Mouse (Mus musculus) kidney, adult 2 months (tissue): ENCODE results near the gene Krtap16-3. TPM values are rescaled to one million over a fixed set of nuclear protein-coding genes. Genes with fewer than 3 reads are reported as not detected.

ENCODE experiments used
- DNase-seq: peaks from one replicate; pipeline ENCODE4 v3.0.0; 2021
- H3K27ac ChIP-seq: fragments of 200-500 bp; 2 replicates; pipeline ENCODE4 v1.5.1; 2012; ENCODE audit warnings: low read depth, low read length, control low read depth, inconsistent platforms; ENCODE audit not compliant: insufficient read depth
- H3K27me3 ChIP-seq: fragments of 200-500 bp; replicated peaks from 2 replicates; pipeline ENCODE4 v1.6.1; 2012; ENCODE audit warnings: mild to moderate bottlenecking, moderate library complexity, low read length, inconsistent platforms; ENCODE audit not compliant: control insufficient read depth, insufficient read depth
- H3K36me3 ChIP-seq: fragments of 200-500 bp; 2 replicates; pipeline ENCODE4 v1.6.1; 2012; ENCODE audit warnings: mild to moderate bottlenecking, moderate library complexity, low read length, inconsistent platforms; ENCODE audit not compliant: control insufficient read depth, insufficient read depth
- H3K4me1 ChIP-seq: fragments of 200-500 bp; 2 replicates; pipeline ENCODE4 v1.6.1; 2011; ENCODE audit warnings: low read length; ENCODE audit not compliant: control insufficient read depth, insufficient read depth
- H3K4me3 ChIP-seq: fragments of 200-500 bp; 2 replicates; pipeline ENCODE4 v1.5.1; 2011; ENCODE audit warnings: mild to moderate bottlenecking, low read depth, low read length, control low read depth; ENCODE audit not compliant: insufficient read depth
- CTCF ChIP-seq: fragments of 200-500 bp; conservative IDR thresholded peaks from 2 replicates; pipeline ENCODE4 v1.5.1; 2011; ENCODE audit warnings: low read depth, mild to moderate bottlenecking, control low read depth, low read length, moderate library complexity, mixed read lengths; ENCODE audit not compliant: insufficient read depth, insufficient read length
- POLR2A ChIP-seq: fragments of 200-500 bp; IDR thresholded peaks from one replicate; pipeline ENCODE4 v1.6.1; 2011; ENCODE audit warnings: low read depth, low read length, control low read depth
- WGBS: fragments of 180-500 bp; shearing (Covaris S2); methylation state at CpG from one replicate; pipeline ENCODE4 v1.1.7; 2018; 5-methylcytosine and 5-hydroxymethylcytosine counted together
- polyA plus RNA-seq: library from polyadenylated mRNA; depleted of rRNA; stranded (reverse); fragments of >200 nt; gene quantifications from 2 replicates; pipeline ENCODE4 v1.2.3, GENCODE M21; 2012; rRNA removed

The Krtap16-3 gene
- polyA plus RNA-seq: not detected in 2 replicates

DNA sequence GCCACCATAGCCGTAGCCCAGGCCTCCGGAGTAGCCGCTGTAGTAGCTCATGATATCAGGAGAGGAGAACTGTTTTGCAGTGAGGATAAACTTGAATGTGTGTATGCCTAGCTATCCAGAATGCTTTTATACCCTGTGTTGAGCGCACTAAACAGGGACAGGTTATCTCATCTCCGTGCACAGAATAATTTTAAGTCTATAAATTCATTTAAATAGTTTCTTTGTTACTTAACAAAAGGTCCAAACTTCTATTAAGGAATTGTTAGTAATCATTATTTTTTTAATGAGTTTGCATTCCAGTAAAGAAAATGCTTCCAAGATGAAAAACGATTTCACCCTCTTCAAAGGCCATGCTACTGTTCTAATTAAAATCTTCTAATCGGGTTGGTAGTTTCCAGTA is at the start of gene Krtap16-3:
TSS of gene Krtap16-3 (minus strand) at position 101 of the 400 bp plus-strand sequence.
- Histone ChIP-seq H3K4me1 (no peaks in the 10 kb centered on the region), H3K4me3 (no peak within 1 kb of the TSS), H3K36me3 (no peaks in the 10 kb centered on the region), H3K27me3 (no peaks in the 10 kb centered on the region), H3K27ac (no peak within 1 kb of the TSS)
- no peak for DNase-seq
- TF ChIP-seq POLR2A (no peak), CTCF (no peak)
- WGBS: 85% methylated on average over 7 of the region's 7 CpGs

DNA sequence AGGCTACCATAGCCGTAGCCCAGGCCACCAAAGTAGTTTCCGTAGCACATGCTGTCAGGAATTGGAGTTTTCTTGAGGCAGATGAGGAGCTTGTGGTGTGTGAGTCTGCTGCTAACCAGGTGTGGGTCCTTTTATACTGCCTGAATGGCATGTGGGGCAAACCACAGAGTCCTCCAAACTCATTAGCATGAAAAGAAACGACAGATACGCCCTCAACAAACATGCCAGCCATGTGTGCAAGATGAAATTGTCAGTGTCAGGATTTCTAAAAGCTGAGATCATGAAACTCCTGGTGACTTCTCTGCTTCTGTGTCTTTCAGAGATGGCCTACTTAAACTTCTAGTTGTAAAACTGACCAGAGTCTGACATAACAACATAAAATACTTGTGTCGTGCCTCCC is 48.0 kb upstream of the Krtap16-3 start, which contains the start of gene Krtap22-2:
TSS of gene Krtap22-2 (minus strand) at position 101 of the 400 bp plus-strand sequence.
- Histone ChIP-seq H3K27me3 (no peaks in the 10 kb centered on the region), H3K4me3 (no peak within 1 kb of the TSS), H3K4me1 (no peaks in the 10 kb centered on the region), H3K27ac (no peak within 1 kb of the TSS), H3K36me3 (no peaks in the 10 kb centered on the region)
- no peak for TF ChIP-seq CTCF
- no peak for DNase-seq
- WGBS: 74% methylated on average over 5 of the region's 5 CpGs

DNA sequence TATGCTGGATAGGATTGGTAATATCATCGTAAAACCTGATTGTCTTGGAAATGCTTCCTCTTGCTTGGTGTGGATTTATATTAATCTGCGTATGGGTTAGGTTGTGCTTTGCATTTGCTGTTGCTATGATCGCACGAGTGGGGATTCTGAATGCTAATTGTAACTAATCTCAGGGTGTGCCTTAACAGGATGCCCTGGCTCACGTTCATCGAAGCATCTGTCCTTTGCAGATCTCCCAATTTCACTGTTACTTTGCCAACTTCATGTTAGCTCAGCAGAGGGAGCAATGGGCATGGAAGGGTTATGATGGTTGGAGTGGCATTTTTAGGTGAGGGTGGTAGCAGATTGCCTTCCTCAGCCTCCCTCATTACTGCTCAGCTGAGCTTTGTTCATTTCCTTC is 21.6 kb downstream of the Krtap16-3 start:
- no peak for TF ChIP-seq CTCF
- no peak for TF ChIP-seq POLR2A
- H3K4me3 ChIP-seq: no peak overlapping the region
- no peaks in the 10 kb centered on the region for H3K4me1 ChIP-seq
- no peaks in the 10 kb centered on the region for H3K27me3 ChIP-seq
- 80% methylated on average over 6 of the region's 6 CpGs for WGBS
- no peak for DNase-seq
- no peak overlapping the region for H3K27ac ChIP-seq
- H3K36me3 ChIP-seq: no peaks in the 10 kb centered on the region

DNA sequence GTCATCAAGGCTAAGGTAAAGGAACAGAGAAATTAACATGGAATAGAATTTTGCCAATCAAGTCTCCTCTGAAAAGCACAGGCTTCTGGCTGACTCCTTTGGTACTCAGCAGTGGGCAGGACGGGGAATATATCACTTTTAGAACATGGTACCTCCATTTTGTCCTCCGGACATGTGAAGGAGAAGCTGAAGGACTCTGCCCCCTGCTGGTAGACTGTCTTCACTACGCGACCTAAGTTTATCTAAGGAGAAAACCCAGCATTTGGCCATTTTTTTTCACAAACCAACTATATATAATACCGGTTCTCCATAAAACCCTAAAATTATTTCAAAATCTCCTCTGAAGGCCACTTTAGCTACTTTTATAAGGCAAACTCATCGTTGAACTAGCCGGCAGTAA is 24.4 kb downstream of the Krtap16-3 start:
- no peak overlapping the region for H3K4me3 ChIP-seq
- no peaks in the 10 kb centered on the region for H3K36me3 ChIP-seq
- DNase-seq: peak; percentile 4
- TF ChIP-seq CTCF: 0 out of 2 replicates have a peak, but pooled peaks have one; percentile 21
- no peak for TF ChIP-seq POLR2A
- no peaks in the 10 kb centered on the region for H3K4me1 ChIP-seq
- WGBS: 63% methylated on average over 7 of the region's 7 CpGs
- H3K27ac ChIP-seq: no peak overlapping the region
- H3K27me3 ChIP-seq: no peaks in the 10 kb centered on the region

DNA sequence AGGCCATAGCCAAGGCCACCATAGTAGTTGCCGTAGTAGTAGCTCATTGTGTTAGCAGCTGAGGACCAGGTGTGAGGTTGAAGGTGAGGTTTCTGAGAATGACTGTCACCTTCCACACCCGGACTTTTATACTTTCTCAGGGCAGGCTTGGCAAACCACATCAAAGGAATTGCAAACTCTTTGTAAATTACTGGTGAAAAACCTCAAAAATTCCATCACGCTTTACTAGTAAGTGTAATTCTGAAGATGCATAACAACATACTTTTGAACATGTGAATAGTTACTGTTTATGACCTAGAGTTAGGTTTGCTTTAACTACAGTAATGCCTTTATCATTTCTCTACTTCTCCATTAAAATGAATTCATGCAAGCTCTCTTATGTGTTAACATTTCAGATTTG is 30.5 kb downstream of the Krtap16-3 start, which contains the start of gene Krtap19-9b:
TSS of gene Krtap19-9b (minus strand) at position 101 of the 400 bp plus-strand sequence.
- Histone ChIP-seq H3K4me1 (no peaks in the 10 kb centered on the region), H3K36me3 (no peaks in the 10 kb centered on the region), H3K27me3 (no peaks in the 10 kb centered on the region), H3K4me3 (no peak within 1 kb of the TSS), H3K27ac (no peak within 1 kb of the TSS)
- WGBS: 84% methylated on average over 3 of the region's 3 CpGs
- DNase-seq: no peak
- no peak for TF ChIP-seq CTCF
- no peak for TF ChIP-seq POLR2A

Other genes starting within 250 kb of the Krtap16-3 start
- gene Krtap13-1, start 234.0 kb downstream of the Krtap16-3 start, polyA plus RNA-seq: not detected in 2 replicates
- gene Krtap13, start 211.2 kb downstream of the Krtap16-3 start, polyA plus RNA-seq: not detected in 2 replicates
- gene 2310034C09Rik, start 204.0 kb downstream of the Krtap16-3 start, polyA plus RNA-seq: not detected in 2 replicates
- gene 2310057N15Rik, start 188.7 kb downstream of the Krtap16-3 start, polyA plus RNA-seq: not detected in 2 replicates
- gene Gm5965, start 185.0 kb downstream of the Krtap16-3 start, polyA plus RNA-seq: not detected in 2 replicates
- gene Gm20741, start 150.7 kb downstream of the Krtap16-3 start, polyA plus RNA-seq: not detected in 2 replicates
- not detected in 2 replicates for gene Krtap15, start 142.7 kb downstream of the Krtap16-3 start, polyA plus RNA-seq
- not detected in 2 replicates for gene Krtap14, start 136.7 kb downstream of the Krtap16-3 start, polyA plus RNA-seq
- gene Krtap19-1, start 93.5 kb downstream of the Krtap16-3 start, polyA plus RNA-seq: not detected in 2 replicates
- gene Krtap19-2, start 88.6 kb downstream of the Krtap16-3 start, polyA plus RNA-seq: not detected in 2 replicates
- not detected in 2 replicates for gene Krtap19-3, start 84.8 kb downstream of the Krtap16-3 start, polyA plus RNA-seq
- not detected in 2 replicates for gene Krtap19-4, start 77.8 kb downstream of the Krtap16-3 start, polyA plus RNA-seq
- gene Krtap19-5, start 66.4 kb downstream of the Krtap16-3 start, polyA plus RNA-seq: not detected in 2 replicates
- gene Krtap19-9b, start 30.6 kb downstream of the Krtap16-3 start, polyA plus RNA-seq: not detected in 2 replicates
- not detected in 2 replicates for gene Krtap22-2, start 47.9 kb upstream of the Krtap16-3 start, polyA plus RNA-seq
- gene Gm10229, start 52.4 kb upstream of the Krtap16-3 start, polyA plus RNA-seq: not detected in 2 replicates
- gene Krtap6-1, start 68.8 kb upstream of the Krtap16-3 start, polyA plus RNA-seq: not detected in 2 replicates
- gene Gm10228, start 78.6 kb upstream of the Krtap16-3 start, polyA plus RNA-seq: not detected in 2 replicates
- gene Krtap6-5, start 85.0 kb upstream of the Krtap16-3 start, polyA plus RNA-seq: not detected in 2 replicates
- not detected in 2 replicates for gene 1110025L11Rik, start 101.1 kb upstream of the Krtap16-3 start, polyA plus RNA-seq
- gene Krtap6-3, start 121.1 kb upstream of the Krtap16-3 start, polyA plus RNA-seq: not detected in 2 replicates
- gene Gm6358, start 178.0 kb upstream of the Krtap16-3 start, polyA plus RNA-seq: not detected in 2 replicates
- gene Gm10061, start 188.2 kb upstream of the Krtap16-3 start, polyA plus RNA-seq: not detected in 2 replicates
- not detected in 2 replicates for gene Gm9789, start 195.1 kb upstream of the Krtap16-3 start, polyA plus RNA-seq
- not detected in 2 replicates for gene Gm7735, start 206.6 kb upstream of the Krtap16-3 start, polyA plus RNA-seq
- gene 1110057P08Rik, start 211.9 kb upstream of the Krtap16-3 start, polyA plus RNA-seq: not detected in 2 replicates
- not detected in 2 replicates for gene Krtap20-2, start 243.0 kb upstream of the Krtap16-3 start, polyA plus RNA-seq